ENCODE assay signal across 24 mouse cellular contexts in genomic region chr2:61501922-61502321, GRCm38 (mm10).
A peak's percentile ranks its signal among the peaks of the same experiment; 100 is the strongest.
DNase-seq lines count a peak whose midpoint lies in the region; ATAC-seq and TF ChIP-seq lines count a peak whose summit lies in the region.
"Had no signal": no experiment of that assay in that cellular context is flagged by ENCODE, and none has a peak within 500 bp of the region (broad histone marks: within the 10 kb centered on the region; RNA-seq: fewer than 3 reads in every experiment).

No protein-coding gene starts in this region.

- no peak for DNase-seq in liver, embryonic 14.5 days (ENCODE audit: low read depth in 3 of 3, low spot score in 3 of 3)
- peak; percentile 13 for DNase-seq in A20 (ENCODE audit: low read depth, low spot score)
- peak; percentile 44 for DNase-seq in induced T-regulatory cell, adult 2 months (ENCODE audit: low read depth)
- no peak for DNase-seq in frontal cortex, postnatal 14 days (ENCODE audit: low spot score in 2 of 2)
- DNase-seq: adrenal gland, postnatal 36 days; cerebellum, adult 18-20 months; cerebellum, postnatal 36 days; gastrocnemius, postnatal 10 days; kidney, adult 18-20 months; kidney, postnatal 14 days; liver, embryonic 13.5 days; thymus, postnatal 36 days had no signal

- ATAC-seq in liver, embryonic 14.5 days (ENCODE audit: insufficient read depth) = no peak
- no peak for ATAC-seq in liver, embryonic 12.5 days
- ATAC-seq in forebrain, embryonic 13.5 days = no peak
- ATAC-seq: lung, postnatal 0 days; midbrain, embryonic 15.5 days had no signal

- TF ChIP-seq EP300 in liver, embryonic 14.5 days (IDR thresholded peaks at IDR 0.05; ENCODE audit: low read depth) = no peak
- TF ChIP-seq EP300 in ES-Bruce4 (IDR thresholded peaks at IDR 0.05; ENCODE audit: insufficient read depth, low read depth, low read length) = no peak

- H3K4me1 ChIP-seq in liver, embryonic 14.5 days (replicated peaks; ENCODE audit: control insufficient read depth in 2 of 2, insufficient read depth in 2 of 2, low read length in 1 of 2) = peaks cover 0 to 2% of the 10 kb centered on the region in 2 experiments; a peak in 1 of 4 replicates
- 0 out of 2 replicates have a peak, but pooled peaks cover 3% of the 10 kb centered on the region for H3K4me1 ChIP-seq in liver, embryonic 12.5 days
- no peaks in the 10 kb centered on the region for H3K4me1 ChIP-seq in ES-Bruce4 (ENCODE audit: control insufficient read depth, insufficient read depth, low read length)
- no peaks in the 10 kb centered on the region for H3K4me1 ChIP-seq in forebrain, embryonic 13.5 days
- H3K4me1 ChIP-seq: forebrain, embryonic 10.5 days; heart, embryonic 13.5 days; hindbrain, embryonic 15.5 days; limb, embryonic 12.5 days; megakaryocyte, embryonic 14.5 days; midbrain, embryonic 15.5 days; neural tube, embryonic 15.5 days had no signal

- peak; percentile 57 for TF ChIP-seq CTCF in liver, embryonic 14.5 days (IDR thresholded peaks at IDR 0.05; ENCODE audit: low read depth)
- peak; percentile 22 for TF ChIP-seq CTCF in ES-Bruce4 (IDR thresholded peaks at IDR 0.05; ENCODE audit: low read depth, low read length)

- H3K9me3 ChIP-seq in liver, embryonic 14.5 days (ENCODE audit: control insufficient read depth, low read length) = no peaks in the 10 kb centered on the region
- H3K9me3 ChIP-seq in liver, embryonic 12.5 days (replicated peaks) = no peaks in the 10 kb centered on the region
- H3K9me3 ChIP-seq in ES-Bruce4 (replicated peaks; ENCODE audit: control insufficient read depth, insufficient read depth, low read length, poor library complexity, severe bottlenecking) = no peaks in the 10 kb centered on the region
- no peaks in the 10 kb centered on the region for H3K9me3 ChIP-seq in forebrain, embryonic 13.5 days (replicated peaks)
- H3K9me3 ChIP-seq: forebrain, embryonic 10.5 days; heart, embryonic 13.5 days; hindbrain, embryonic 15.5 days; limb, embryonic 12.5 days; liver, embryonic 13.5 days; megakaryocyte, embryonic 14.5 days; midbrain, embryonic 15.5 days; neural tube, embryonic 15.5 days had no signal

- H3K27me3 ChIP-seq in liver, embryonic 14.5 days (ENCODE audit: control insufficient read depth, insufficient read depth, low read length) = no peaks in the 10 kb centered on the region
- H3K27me3 ChIP-seq in liver, embryonic 12.5 days (replicated peaks) = no peaks in the 10 kb centered on the region
- no peaks in the 10 kb centered on the region; the same call in 1 of the 2 replicates for H3K27me3 ChIP-seq in ES-Bruce4 (ENCODE audit: control insufficient read depth, insufficient read depth, low read length, poor library complexity, severe bottlenecking)
- H3K27me3 ChIP-seq in forebrain, embryonic 13.5 days = no peaks in the 10 kb centered on the region
- H3K27me3 ChIP-seq: CH12.LX; heart, embryonic 13.5 days; hindbrain, embryonic 15.5 days; limb, embryonic 12.5 days; liver, embryonic 13.5 days; megakaryocyte, embryonic 14.5 days; midbrain, embryonic 15.5 days; neural tube, embryonic 15.5 days had no signal

- TF ChIP-seq POLR2A in ES-Bruce4 (IDR thresholded peaks at IDR 0.05; ENCODE audit: insufficient read depth, low read length) = no peak

- WGBS in liver, embryonic 14.5 days (ENCODE audit: insufficient replicate concordance) = 72% methylated on average over 5 of the region's 5 CpGs
- WGBS in liver, embryonic 12.5 days (ENCODE audit: insufficient replicate concordance) = 77% methylated on average over 5 of the region's 5 CpGs
- WGBS in forebrain, embryonic 13.5 days = 88% methylated on average over 5 of the region's 5 CpGs

- no peak overlapping the region for H3K4me3 ChIP-seq in liver, embryonic 14.5 days (ENCODE audit: insufficient read depth in 1 of 2, low read depth in 2 of 2, low read length in 2 of 2)
- no peak overlapping the region for H3K4me3 ChIP-seq in liver, embryonic 12.5 days
- no peak overlapping the region for H3K4me3 ChIP-seq in ES-Bruce4 (ENCODE audit: low read depth, low read length)
- H3K4me3 ChIP-seq in forebrain, embryonic 13.5 days = no peak overlapping the region
- H3K4me3 ChIP-seq: forebrain, embryonic 10.5 days; heart, embryonic 13.5 days; hindbrain, embryonic 15.5 days; limb, embryonic 12.5 days; liver, embryonic 13.5 days; megakaryocyte, embryonic 14.5 days; midbrain, embryonic 15.5 days; neural tube, embryonic 15.5 days had no signal

- H3K27ac ChIP-seq in liver, embryonic 14.5 days = no peak overlapping the region
- no peak overlapping the region for H3K27ac ChIP-seq in liver, embryonic 12.5 days
- H3K27ac ChIP-seq in ES-Bruce4 (ENCODE audit: insufficient read depth, low read length) = no peak overlapping the region
- no peak overlapping the region for H3K27ac ChIP-seq in forebrain, embryonic 13.5 days
- H3K27ac ChIP-seq: forebrain, embryonic 10.5 days; heart, embryonic 13.5 days; hindbrain, embryonic 15.5 days; limb, embryonic 12.5 days; liver, embryonic 13.5 days; midbrain, embryonic 15.5 days; neural tube, embryonic 15.5 days had no signal

- no peak overlapping the region for H3K4me2 ChIP-seq in liver, embryonic 14.5 days (ENCODE audit: low read depth)
- H3K4me2 ChIP-seq in liver, embryonic 12.5 days = no peak overlapping the region
- H3K4me2 ChIP-seq in forebrain, embryonic 13.5 days = no peak overlapping the region
- H3K4me2 ChIP-seq: heart, embryonic 13.5 days; hindbrain, embryonic 15.5 days; limb, embryonic 12.5 days; liver, embryonic 13.5 days; midbrain, embryonic 15.5 days; neural tube, embryonic 15.5 days had no signal

- H3K36me3 ChIP-seq in liver, embryonic 14.5 days (replicated peaks; ENCODE audit: control insufficient read depth, insufficient read depth, low read depth) = no peaks in the 10 kb centered on the region
- H3K36me3 ChIP-seq in liver, embryonic 12.5 days = no peaks in the 10 kb centered on the region
- no peaks in the 10 kb centered on the region for H3K36me3 ChIP-seq in ES-Bruce4 (ENCODE audit: control insufficient read depth, insufficient read depth, low read length, poor library complexity, severe bottlenecking)
- H3K36me3 ChIP-seq in forebrain, embryonic 13.5 days (ENCODE audit: poor library complexity, severe bottlenecking) = no peaks in the 10 kb centered on the region
- H3K36me3 ChIP-seq: forebrain, embryonic 10.5 days; heart, embryonic 13.5 days; hindbrain, embryonic 15.5 days; limb, embryonic 12.5 days; liver, embryonic 13.5 days; midbrain, embryonic 15.5 days; neural tube, embryonic 15.5 days had no signal

- H3K9ac ChIP-seq in liver, embryonic 14.5 days (replicated peaks) = no peak overlapping the region
- H3K9ac ChIP-seq in liver, embryonic 12.5 days = no peak overlapping the region
- H3K9ac ChIP-seq in ES-Bruce4 (ENCODE audit: low read depth, poor library complexity, severe bottlenecking) = no peak overlapping the region
- H3K9ac ChIP-seq in forebrain, embryonic 13.5 days = no peak overlapping the region
- H3K9ac ChIP-seq: heart, embryonic 13.5 days; hindbrain, embryonic 15.5 days; limb, embryonic 12.5 days; liver, embryonic 13.5 days; midbrain, embryonic 15.5 days; neural tube, embryonic 15.5 days had no signal

Comparison
In these comparisons a context has a peak if more than half of its experiments do, and no peak if none do; other contexts are left out.
1. DNase-seq: peak in A20 (single experiment) and induced T-regulatory cell, adult 2 months (single experiment); none in liver, embryonic 14.5 days (0 of 3) and frontal cortex, postnatal 14 days (0 of 2).